Mouse (Mus musculus): ENCODE measurements at regions not wholly inside any gene's neighbourhood (a gene's known extent, or its start where the extent isn't known, plus 50 kb on each side); places are given as distances from the start of the nearest gene placed in this dataset.

GRCm38 (mm10) chr12:54327483-54327882 lies 123.8 kb upstream of the Egln3 start:
- H3K4me2 ChIP-seq (replicated peaks): no peak overlapping the region
- no peaks in the 10 kb centered on the region for H3K9me3 ChIP-seq (replicated peaks)
- no peak overlapping the region for H3K9ac ChIP-seq
- no peak overlapping the region for H3K4me3 ChIP-seq
- ATAC-seq (ENCODE audit: low FRiP score): no peak
- no peak overlapping the region for H3K27ac ChIP-seq
- WGBS: 70% methylated on average over 1 of the region's 1 CpGs
- no peaks in the 10 kb centered on the region for H3K4me1 ChIP-seq
- no peaks in the 10 kb centered on the region for H3K27me3 ChIP-seq
- no peaks in the 10 kb centered on the region for H3K36me3 ChIP-seq

GRCm38 (mm10) chr12:54326571-54326970 lies 122.9 kb upstream of the Egln3 start:
- no peaks in the 10 kb centered on the region for H3K9me3 ChIP-seq (replicated peaks)
- 72% methylated on average over 7 of the region's 7 CpGs for WGBS
- no peak overlapping the region for H3K27ac ChIP-seq

DNA sequence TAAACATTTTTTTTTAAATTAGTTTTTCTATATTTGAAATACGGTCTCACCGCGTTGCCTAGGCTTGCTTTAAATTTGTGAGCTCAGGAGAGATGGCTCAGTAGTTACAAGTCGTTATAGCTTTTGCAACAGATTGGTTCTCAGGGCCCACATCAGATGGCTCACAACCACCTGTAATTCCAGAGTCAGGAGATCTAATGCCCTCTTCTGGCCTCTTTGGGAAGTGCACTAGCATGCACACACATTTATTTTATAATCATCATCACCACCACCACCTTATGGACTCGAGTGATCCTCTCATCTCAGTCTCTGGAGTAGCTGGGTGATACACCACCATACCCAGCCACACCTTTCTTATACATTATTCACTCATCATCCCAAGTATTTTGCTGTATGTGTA lies 116.9 kb upstream of the Egln3 start:
- no peaks in the 10 kb centered on the region; the same call in 1 of the 2 replicates for H3K9me3 ChIP-seq (replicated peaks)
- H3K4me2 ChIP-seq (replicated peaks): no peak overlapping the region
- 91% methylated on average over 5 of the region's 5 CpGs for WGBS
- H3K27ac ChIP-seq: no peak overlapping the region
- H3K36me3 ChIP-seq: no peaks in the 10 kb centered on the region
- H3K4me3 ChIP-seq: no peak overlapping the region
- H3K4me1 ChIP-seq: peaks cover 9% of the 10 kb centered on the region
- ATAC-seq (ENCODE audit: low FRiP score): no peak
- peaks cover 6% of the 10 kb centered on the region for H3K27me3 ChIP-seq
- no peak overlapping the region for H3K9ac ChIP-seq

More at GRCm38 (mm10) chr12:54326571-54326970, 122.9 kb upstream of the Egln3 start:
- no peak for ATAC-seq (ENCODE audit: low FRiP score)
- no peaks in the 10 kb centered on the region for H3K4me1 ChIP-seq
- H3K9ac ChIP-seq: no peak overlapping the region
- no peaks in the 10 kb centered on the region for H3K36me3 ChIP-seq
- H3K27me3 ChIP-seq: no peaks in the 10 kb centered on the region
- H3K4me2 ChIP-seq (replicated peaks): no peak overlapping the region
- no peak overlapping the region for H3K4me3 ChIP-seq

- Histone ChIP-seq H3K36me3 (no peaks in the 10 kb centered on the region), H3K4me2 (replicated peaks) (peak overlapping the region; percentile 43), H3K4me1 (peaks cover 20% of the 10 kb centered on the region), H3K27me3 (peaks cover 14% of the 10 kb centered on the region), H3K9me3 (replicated peaks) (no peaks in the 10 kb centered on the region; the same call in 1 of the 2 replicates), H3K4me3 (peak overlapping the region; percentile 13; the same call in 1 of the 2 replicates), H3K9ac (peak overlapping the region; percentile 38; the same call in 1 of the 2 replicates), H3K27ac (no peak overlapping the region)
- ATAC-seq (ENCODE audit: low FRiP score): 0 out of 2 replicates have a peak, but pooled peaks have one; percentile 59
- WGBS: 2% methylated on average over 16 of the region's 16 CpGs
These were observed 113.4 kb upstream of the Egln3 start for GRCm38 (mm10) chr12:54316980-54317471.

DNA sequence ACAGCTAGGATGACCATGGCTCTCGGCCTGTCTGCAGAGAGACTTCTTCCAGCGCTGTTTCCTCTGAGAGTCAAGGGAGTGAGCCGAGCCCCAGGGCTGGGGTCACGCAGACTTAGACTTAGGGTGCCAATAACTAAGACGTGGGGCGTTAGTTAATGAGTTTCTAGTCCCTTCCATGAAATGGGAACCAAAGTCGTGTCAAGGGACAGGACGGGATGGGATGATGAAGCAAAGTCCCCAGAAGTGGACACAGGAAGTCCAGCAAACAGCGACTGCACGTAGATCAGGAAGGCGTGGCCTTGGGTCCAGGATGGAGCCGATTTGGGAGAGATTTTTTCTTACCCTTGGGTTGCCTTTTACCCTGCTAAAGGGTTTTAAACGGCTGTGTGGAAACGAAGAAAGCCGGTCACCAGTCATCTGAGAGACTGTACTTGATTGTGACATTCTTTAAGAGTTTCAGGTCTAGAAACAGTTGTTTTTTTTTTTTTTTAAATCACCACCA lies 112.5 kb upstream of the Egln3 start:
- Histone ChIP-seq H3K9me3 (replicated peaks) (no peaks in the 10 kb centered on the region; the same call in 1 of the 2 replicates), H3K4me2 (replicated peaks) (no peak overlapping the region), H3K27ac (no peak overlapping the region), H3K4me3 (no peak overlapping the region), H3K4me1 (peaks cover 20% of the 10 kb centered on the region), H3K36me3 (no peaks in the 10 kb centered on the region), H3K9ac (no peak overlapping the region), H3K27me3 (peaks cover 14% of the 10 kb centered on the region)
- 51% methylated on average over 15 of the region's 15 CpGs for WGBS
- ATAC-seq (ENCODE audit: low FRiP score): no peak

- no peak overlapping the region for H3K9ac ChIP-seq
- ATAC-seq (ENCODE audit: low FRiP score): no peak
- 63% methylated on average over 2 of the region's 2 CpGs for WGBS
- H3K36me3 ChIP-seq: no peaks in the 10 kb centered on the region
- H3K27me3 ChIP-seq: peaks cover 14% of the 10 kb centered on the region
- no peak overlapping the region for H3K4me3 ChIP-seq
- no peak overlapping the region for H3K4me2 ChIP-seq (replicated peaks)
- no peak overlapping the region for H3K27ac ChIP-seq
- no peaks in the 10 kb centered on the region for H3K9me3 ChIP-seq (replicated peaks)
- peaks cover 20% of the 10 kb centered on the region for H3K4me1 ChIP-seq
These were observed 110.5 kb upstream of the Egln3 start for GRCm38 (mm10) chr12:54314153-54314552.

DNA sequence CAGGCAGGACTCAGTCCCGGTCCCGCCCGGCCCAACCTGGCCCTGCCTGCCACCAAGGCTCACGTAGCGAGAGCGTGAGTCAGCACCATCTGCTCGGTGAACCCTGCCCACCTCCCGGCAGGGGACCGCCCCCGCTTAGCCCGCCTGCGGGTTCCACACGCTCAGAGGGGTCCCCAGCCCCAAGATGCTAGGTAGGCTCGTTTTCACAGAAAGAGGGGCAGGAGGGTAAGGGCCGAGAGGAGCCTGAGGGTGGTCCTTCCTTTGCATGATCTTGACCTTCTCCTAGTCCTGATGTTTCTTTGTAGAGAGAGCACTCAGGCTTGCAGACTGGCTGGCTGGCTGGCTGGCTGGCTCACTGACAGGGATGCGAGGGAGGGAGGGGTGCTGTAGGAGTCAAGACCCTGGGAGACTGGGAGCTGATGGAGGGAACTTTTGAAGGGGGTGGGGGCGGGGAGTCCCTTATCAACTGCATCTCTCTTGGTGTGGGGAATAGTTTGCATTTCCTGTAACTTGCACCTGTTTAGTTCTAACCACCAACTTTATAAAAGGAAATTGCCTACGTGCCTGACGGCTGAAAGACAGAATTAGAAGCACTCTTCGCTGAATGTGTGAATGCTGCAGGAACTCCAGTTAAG lies 109.7 kb upstream of the Egln3 start:
- Histone ChIP-seq H3K4me2 (replicated peaks) (peak overlapping the region; percentile 85), H3K27ac (0 out of 2 replicates have a peak overlapping the region, but pooled peaks have one; percentile 2), H3K4me1 (peaks cover 20% of the 10 kb centered on the region), H3K9ac (peak overlapping the region; percentile 67), H3K4me3 (peak overlapping the region; percentile 35), H3K27me3 (peaks cover 14% of the 10 kb centered on the region), H3K9me3 (replicated peaks) (no peaks in the 10 kb centered on the region), H3K36me3 (no peaks in the 10 kb centered on the region)
- ATAC-seq (ENCODE audit: low FRiP score): peak; percentile 86
- WGBS: under 1% methylated on average over 20 of the region's 20 CpGs

DNA sequence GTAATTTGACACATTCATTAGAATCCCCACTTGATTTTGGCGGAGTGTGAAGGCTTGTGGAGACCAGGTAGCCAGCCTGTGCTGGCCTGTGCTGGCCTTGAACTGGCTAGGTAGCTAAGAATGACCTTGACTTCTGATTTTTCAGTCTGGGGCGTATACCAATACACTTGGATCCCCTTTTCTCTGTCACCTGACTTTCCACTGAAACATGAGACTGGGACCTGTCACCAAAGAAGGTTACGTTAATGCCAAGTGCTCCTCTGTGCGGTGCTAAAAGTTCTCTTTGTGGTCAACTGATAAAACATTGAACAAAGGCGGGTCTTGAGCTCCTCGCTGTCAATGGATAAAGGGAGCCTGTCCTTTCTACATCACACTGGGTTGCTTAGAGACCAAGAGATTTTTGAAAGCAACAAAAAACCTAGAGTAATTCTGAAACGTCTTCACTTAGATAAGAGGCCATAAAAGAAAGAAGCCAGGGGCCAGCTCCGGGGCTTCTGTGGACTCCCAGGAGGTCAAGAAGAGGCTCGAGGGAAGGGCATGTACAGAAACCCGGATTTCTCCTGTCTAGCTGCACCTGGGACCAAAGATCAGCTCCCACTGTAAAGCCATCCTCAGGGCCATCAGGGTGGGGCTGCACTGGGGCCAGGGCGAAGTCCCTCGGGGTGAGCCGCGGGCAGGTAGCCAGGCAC lies 109.0 kb upstream of the Egln3 start:
- Histone ChIP-seq H3K4me1 (peaks cover 20% of the 10 kb centered on the region), H3K4me3 (peak overlapping the region; percentile 35), H3K9ac (peak overlapping the region; percentile 67), H3K4me2 (replicated peaks) (peak overlapping the region; percentile 85), H3K27me3 (peaks cover 14% of the 10 kb centered on the region), H3K27ac (no peak overlapping the region), H3K9me3 (replicated peaks) (no peaks in the 10 kb centered on the region), H3K36me3 (no peaks in the 10 kb centered on the region)
- WGBS: 10% methylated on average over 14 of the region's 14 CpGs
- peak; percentile 23; the same call in 1 of the 2 replicates for ATAC-seq (ENCODE audit: low FRiP score)

- WGBS: 38% methylated on average over 4 of the region's 4 CpGs
- no peak for ATAC-seq (ENCODE audit: low FRiP score)
- peaks cover 16% of the 10 kb centered on the region for H3K4me1 ChIP-seq
- no peaks in the 10 kb centered on the region for H3K36me3 ChIP-seq
- no peak overlapping the region for H3K4me2 ChIP-seq (replicated peaks)
- no peak overlapping the region for H3K4me3 ChIP-seq
- H3K27ac ChIP-seq: no peak overlapping the region
- H3K27me3 ChIP-seq: peaks cover 14% of the 10 kb centered on the region
- H3K9me3 ChIP-seq (replicated peaks): no peaks in the 10 kb centered on the region
- H3K9ac ChIP-seq: no peak overlapping the region
These were observed 108.3 kb upstream of the Egln3 start for GRCm38 (mm10) chr12:54311896-54312521.

DNA sequence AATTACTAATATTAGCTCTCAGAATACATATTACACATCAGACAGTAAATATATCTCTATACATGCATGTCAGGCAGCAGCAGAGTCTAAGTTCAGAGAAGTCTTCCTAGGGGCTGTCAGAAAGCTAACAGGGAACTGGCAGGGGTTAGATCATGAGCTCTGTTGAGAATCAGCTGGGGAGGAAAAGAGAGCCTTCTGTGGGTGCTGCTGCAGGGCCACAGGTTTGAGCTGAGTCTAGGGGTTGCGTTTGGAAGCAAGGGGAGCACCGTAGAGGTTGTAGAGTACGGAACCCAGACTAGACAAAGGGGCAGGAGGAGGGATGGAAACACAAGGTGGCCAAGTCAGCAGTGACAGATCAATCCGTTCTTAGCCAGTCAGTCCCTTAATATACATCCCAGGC lies 106.2 kb upstream of the Egln3 start:
- Histone ChIP-seq H3K9me3 (replicated peaks) (no peaks in the 10 kb centered on the region), H3K4me3 (no peak overlapping the region), H3K27ac (no peak overlapping the region), H3K27me3 (peaks cover 4% of the 10 kb centered on the region; the same call in 1 of the 2 replicates), H3K4me2 (replicated peaks) (no peak overlapping the region), H3K36me3 (no peaks in the 10 kb centered on the region), H3K9ac (no peak overlapping the region), H3K4me1 (peaks cover 11% of the 10 kb centered on the region)
- ATAC-seq (ENCODE audit: low FRiP score): no peak
- whole genome bisulfite sequencing: 69% methylated on average over 4 of the region's 4 CpGs

DNA sequence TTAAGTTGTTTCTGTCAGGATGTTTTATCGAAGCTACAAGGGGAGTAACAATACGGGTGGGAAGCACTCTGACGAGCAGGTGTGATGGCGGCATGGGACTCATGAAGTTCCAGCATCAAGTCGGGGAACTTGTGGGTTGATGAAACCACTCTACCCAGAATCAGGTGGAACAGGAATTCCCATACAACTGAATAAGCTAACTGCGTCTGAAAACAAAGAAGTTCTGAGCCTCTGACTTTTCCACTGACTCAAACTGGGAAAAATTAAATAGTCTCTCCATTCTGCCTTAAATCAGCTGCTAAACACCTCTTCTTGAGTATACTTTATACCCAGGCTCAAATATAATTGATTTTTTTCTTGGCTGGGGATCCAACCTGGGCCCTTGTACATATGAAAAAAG lies 105.6 kb upstream of the Egln3 start:
- WGBS: 86% methylated on average over 6 of the region's 6 CpGs
- no peaks in the 10 kb centered on the region for H3K9me3 ChIP-seq (replicated peaks)

GRCm38 (mm10) chr12:54305135-54305630 lies 101.5 kb upstream of the Egln3 start:
- Histone ChIP-seq H3K36me3 (no peaks in the 10 kb centered on the region), H3K27ac (no peak overlapping the region), H3K9ac (no peak overlapping the region), H3K4me2 (replicated peaks) (no peak overlapping the region), H3K4me1 (no peaks in the 10 kb centered on the region), H3K4me3 (no peak overlapping the region), H3K27me3 (no peaks in the 10 kb centered on the region), H3K9me3 (replicated peaks) (no peaks in the 10 kb centered on the region)
- WGBS: 92% methylated on average over 9 of the region's 9 CpGs
- no peak for ATAC-seq (ENCODE audit: low FRiP score)

More for the DNA sequence above, 105.6 kb upstream of the Egln3 start:
- Histone ChIP-seq H3K4me2 (replicated peaks) (no peak overlapping the region), H3K27me3 (no peaks in the 10 kb centered on the region), H3K4me3 (no peak overlapping the region), H3K27ac (no peak overlapping the region), H3K4me1 (peaks cover 11% of the 10 kb centered on the region), H3K36me3 (no peaks in the 10 kb centered on the region), H3K9ac (no peak overlapping the region)
- ATAC-seq (ENCODE audit: low FRiP score): no peak
